Mouse (Mus musculus): ENCODE measurements at regions not wholly inside any gene's neighbourhood (a gene's known extent, or its start where the extent isn't known, plus 50 kb on each side); places are given as distances from the start of the nearest gene placed in this dataset.
"Not testable (repeated sequence)": the region's sequence is repeated elsewhere in the genome, so short reads cannot be mapped to it uniquely, and the experiment has no call there.

DNA sequence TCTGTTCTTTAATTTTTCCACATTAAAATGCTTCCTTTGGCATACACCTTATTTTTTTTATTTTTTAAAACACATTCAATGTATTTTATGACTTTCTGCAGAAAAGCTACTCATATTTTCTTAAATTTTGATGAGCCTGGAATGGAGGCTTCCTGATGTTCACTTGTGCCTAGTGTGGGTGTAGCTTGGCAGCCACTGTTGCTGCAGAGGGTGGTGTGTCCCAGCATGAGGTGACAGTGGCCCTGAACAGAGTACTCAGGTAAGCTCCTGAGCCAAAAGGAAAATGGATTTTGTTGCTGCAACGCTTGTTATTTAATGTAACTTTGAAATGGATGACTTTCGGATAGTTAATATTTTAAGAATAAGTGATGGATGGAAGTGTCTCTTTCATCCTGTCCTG is 170.6 kb downstream of the Eipr1 start:
- in situ Hi-C loops (cut with MboI, MseI), result no loop called here

- in situ Hi-C loops (cut with MboI, MseI), result no loop called here
Measured at GRCm38 (mm10) chr12:28925206-28925605, 173.6 kb downstream of the Eipr1 start.

DNA sequence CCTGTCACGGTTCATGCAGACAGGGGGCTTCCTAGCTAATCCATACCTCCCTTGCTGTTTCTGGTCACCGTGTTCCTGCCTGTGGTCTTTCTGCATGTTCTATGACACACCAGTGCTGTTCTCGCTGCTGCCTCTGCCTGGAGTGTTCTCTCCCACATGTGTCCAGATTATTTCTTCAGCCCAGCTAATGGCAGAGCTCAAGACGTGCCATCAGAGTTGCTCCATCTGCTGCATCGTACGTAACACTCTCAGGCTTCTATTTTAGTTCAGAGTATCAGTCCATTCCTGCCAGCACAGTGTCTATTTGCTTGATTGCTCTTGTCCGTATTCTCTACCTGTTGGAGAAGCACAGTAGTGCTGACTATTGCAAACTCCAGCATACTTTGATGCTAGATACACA is 188.3 kb downstream of the Eipr1 start:
- in situ Hi-C loops (cut with MboI, MseI), result no loop called here

GRCm38 (mm10) chr12:28948889-28949288 is 197.3 kb downstream of the Eipr1 start:
- in situ Hi-C loops (cut with MboI, MseI), result no loop called here

GRCm38 (mm10) chr12:28949307-28949706 is 197.7 kb downstream of the Eipr1 start:
- in situ Hi-C loops (cut with MboI, MseI), result no loop called here

- in situ Hi-C loops (cut with MboI, MseI), result no loop called here
Measured at GRCm38 (mm10) chr12:28957155-28957554, 205.6 kb downstream of the Eipr1 start.

GRCm38 (mm10) chr12:28958661-28959060 is 207.1 kb downstream of the Eipr1 start:
- in situ Hi-C loops (cut with MboI, MseI), result no loop called here

DNA sequence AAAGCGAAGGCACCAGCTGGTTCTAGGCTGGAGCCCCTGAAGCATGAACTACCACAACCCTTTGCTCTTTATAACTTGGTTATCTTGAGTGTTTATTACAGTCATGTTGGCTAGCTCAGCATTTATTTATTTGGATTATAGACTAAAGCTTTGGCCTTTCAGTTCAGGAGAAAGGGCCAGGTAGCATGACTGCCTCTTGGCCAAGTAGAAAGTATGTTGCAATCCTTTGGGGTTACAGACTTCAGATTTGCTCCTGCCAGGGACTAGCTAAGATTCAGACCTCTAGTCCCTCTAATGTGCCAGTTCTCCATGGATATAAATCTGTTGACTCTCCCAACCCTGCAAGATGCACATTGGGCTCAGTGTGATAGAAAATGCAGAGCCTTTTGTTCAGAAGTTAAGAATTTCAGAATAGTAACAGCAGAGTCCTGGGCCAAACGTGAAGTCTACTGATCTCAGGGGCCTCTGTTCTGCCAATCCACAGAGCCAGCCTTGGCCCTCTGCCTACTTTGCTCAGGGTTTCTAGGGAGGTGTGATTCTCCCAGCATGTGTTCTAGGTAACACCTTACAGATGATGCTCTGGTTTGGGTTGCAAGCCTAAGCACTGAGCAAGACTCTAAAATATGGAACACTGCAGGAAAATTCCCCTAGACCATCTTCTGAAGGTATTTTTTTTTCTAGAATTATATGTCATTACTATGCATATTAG is 218.2 kb downstream of the Eipr1 start:
- in situ Hi-C loops (cut with MboI, MseI), result no loop called here

GRCm38 (mm10) chr12:28974571-28975041 is 223.0 kb downstream of the Eipr1 start:
- in situ Hi-C loops (cut with MboI, MseI), result no loop called here

DNA sequence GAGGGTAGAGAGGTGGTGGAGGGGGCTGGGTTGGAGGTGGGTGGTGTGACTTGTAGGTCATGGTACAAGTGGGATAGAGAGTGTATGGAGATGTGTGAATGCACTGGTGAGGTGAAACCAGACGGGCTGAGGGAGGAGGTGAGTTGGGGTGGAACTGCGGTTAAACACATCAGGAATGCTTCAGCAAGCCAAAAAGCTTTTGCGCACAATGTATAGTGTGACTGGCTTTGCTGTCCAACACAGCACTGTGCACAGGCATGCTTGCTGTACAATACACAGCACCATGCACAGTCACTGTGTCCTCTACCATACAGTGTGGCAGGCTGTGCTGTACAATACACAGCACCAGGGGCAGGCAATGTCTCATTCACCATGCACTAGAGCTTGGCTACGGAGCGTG is 223.6 kb downstream of the Eipr1 start:
- in situ Hi-C loops (cut with MboI, MseI), result no loop called here

DNA sequence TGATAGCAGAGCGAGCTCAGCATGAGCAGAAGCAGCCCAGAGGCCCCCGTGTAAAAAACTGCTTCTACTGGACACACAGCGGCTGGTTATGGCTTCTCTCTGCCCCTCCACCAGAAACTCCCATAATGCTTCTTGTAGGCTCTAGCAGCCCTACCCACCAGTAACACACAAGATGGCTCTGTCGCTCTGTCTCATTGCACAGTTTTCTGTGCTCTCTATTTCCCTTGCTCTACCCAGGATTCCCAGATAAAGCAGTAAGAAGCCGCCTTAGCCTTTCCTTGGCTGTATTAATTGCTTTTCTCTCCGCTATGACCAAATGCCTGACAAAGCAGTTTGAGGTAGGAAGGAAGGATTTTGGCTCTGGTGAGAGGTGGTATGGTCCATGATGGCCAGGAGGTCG is 228.1 kb downstream of the Eipr1 start:
- in situ Hi-C loops (cut with MboI, MseI), result no loop called here

DNA sequence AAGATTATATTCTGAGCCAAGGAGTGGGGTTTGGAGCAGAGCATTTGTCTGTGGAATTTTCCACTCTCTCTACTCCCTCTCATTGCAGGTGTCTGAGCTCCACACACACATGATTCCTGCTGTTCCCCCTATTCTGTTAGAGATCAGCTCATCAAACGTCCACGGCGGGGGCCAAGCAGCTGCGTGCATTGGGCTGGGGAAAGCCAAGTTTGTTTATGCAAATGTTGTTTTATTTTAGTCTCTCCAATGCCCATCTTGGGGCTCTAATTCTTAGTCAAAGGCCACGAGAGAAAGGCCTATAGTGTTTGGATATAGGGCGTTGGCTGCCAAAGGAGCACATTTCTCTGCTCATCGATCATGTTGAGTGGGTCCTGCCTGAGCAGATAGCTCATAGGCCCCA is 234.6 kb downstream of the Eipr1 start:
- in situ Hi-C loops (cut with MboI, MseI), result no loop called here

GRCm38 (mm10) chr12:28997474-28998192 is 246.0 kb downstream of the Eipr1 start:
- in situ Hi-C loops (cut with MboI, MseI), result no loop called here

DNA sequence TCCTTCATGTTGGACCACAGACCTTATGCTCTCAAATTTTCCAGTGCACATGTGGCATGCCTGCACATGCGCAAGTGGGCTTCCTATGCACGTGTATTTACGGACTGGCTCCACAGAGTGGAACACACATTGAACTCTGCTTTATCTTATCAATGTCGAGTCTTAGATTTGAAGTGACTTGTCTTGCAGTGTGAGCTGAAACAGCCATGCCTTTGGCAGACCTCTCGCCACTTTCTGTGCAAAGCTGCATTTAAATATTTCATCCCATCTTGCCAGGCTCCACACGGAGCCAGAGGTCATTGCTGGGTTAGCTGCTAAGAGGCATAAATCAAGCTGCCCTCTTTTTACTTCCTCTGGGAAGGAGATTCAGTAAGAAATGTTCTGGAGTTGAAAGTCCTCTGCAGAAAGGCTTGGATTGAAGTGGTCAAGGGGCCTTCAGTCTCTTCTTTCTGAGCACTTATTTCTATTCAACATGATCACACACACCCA is 248.4 kb downstream of the Eipr1 start:
- in situ Hi-C loops (cut with MboI, MseI), result no loop called here

GRCm38 (mm10) chr12:29004504-29004903 is 252.9 kb downstream of the Eipr1 start:
- in situ Hi-C loops (cut with MboI, MseI), result no loop called here

DNA sequence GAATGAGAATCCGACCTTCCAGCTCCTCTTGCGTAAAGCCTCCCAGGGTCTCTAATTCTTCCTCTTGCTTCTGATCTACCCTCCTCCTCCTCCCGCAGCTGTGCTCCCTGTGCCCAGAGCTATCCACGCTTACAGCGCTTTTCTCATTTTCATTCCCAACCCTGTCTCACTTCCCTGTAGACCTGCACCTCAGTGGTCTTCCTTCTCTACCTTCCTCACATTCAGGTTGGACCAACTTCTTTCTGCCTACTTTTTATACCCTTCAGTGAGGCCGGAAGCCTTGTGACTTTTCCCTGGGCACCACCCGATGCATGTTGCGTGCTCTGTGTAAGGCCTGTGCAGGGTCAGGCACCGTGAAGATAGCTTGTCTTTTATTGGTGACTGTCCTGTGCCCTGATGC is 263.0 kb downstream of the Eipr1 start:
- in situ Hi-C loops (cut with MboI, MseI), result no loop called here

- in situ Hi-C loops (cut with MboI, MseI), result no loop called here
Measured at GRCm38 (mm10) chr12:29015200-29015862, 263.7 kb downstream of the Eipr1 start.

GRCm38 (mm10) chr12:29021152-29021551 is 269.5 kb downstream of the Eipr1 start:
- in situ Hi-C loops (cut with MboI, MseI), result no loop called here

DNA sequence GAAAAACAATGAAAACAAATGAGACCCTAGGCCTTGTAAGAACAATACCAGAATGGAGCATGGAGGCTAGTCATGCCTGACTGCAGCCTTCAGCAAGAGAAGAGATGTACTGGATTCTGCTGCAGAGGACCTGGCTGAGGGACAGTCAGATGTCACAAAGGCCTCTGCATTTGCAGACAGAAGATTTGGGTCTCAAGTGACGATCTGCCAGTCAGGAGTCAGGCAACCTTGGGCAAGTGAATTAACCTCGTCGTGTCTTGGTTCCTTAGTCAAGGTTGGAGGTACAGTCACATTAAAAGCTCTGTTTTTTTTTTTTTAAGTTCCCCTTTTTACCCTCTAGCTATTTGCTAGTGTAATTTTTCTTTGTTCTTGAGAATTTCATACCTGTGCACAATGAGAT is 276.6 kb downstream of the Eipr1 start:
- in situ Hi-C loops (cut with MboI, MseI), result no loop called here

DNA sequence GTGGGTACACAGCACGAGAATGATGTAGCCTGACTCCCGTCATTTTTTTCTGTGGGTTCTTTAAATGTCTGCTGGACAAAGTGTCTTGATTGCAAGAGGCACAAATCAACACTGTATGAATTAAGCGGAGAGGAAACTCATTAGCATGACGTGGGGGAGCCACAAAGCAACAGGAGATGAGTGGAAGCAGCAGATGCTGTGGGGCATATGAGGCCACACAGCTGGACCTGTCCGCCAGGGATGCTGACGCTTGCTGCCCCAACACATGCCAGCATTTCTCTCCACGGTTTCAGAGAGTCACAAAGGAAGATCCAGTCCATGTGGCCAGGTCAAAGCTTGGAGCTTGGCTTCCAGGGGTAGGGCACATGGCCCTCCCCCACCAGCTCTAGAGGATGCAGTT is 277.9 kb downstream of the Eipr1 start:
- in situ Hi-C loops (cut with MboI, MseI), result no loop called here

- in situ Hi-C loops (cut with MboI, MseI), result no loop called here
Measured at GRCm38 (mm10) chr12:29046009-29046408, 294.4 kb downstream of the Eipr1 start.

GRCm38 (mm10) chr12:29048596-29048995 is 297.0 kb downstream of the Eipr1 start:
- in situ Hi-C loops (cut with MboI, MseI), result not testable (repeated sequence)

GRCm38 (mm10) chr12:29049105-29049511 is 297.5 kb downstream of the Eipr1 start:
- in situ Hi-C loops (cut with MboI, MseI), result no loop called here
